Mouse (Mus musculus): Measurements from ENCODE around the gene Mapk8ip3.

The Mapk8ip3 gene

GRCm38 (mm10) chr17:24900014-24900413 is 36.8 kb downstream of the Mapk8ip3 start:
- no peak for DNase-seq

- no peak for DNase-seq
These were observed 37.6 kb downstream of the Mapk8ip3 start for GRCm38 (mm10) chr17:24899153-24899552.

GRCm38 (mm10) chr17:24898041-24898854 is 38.5 kb downstream of the Mapk8ip3 start:
- DNase-seq = no peak

- no peak for DNase-seq
These were observed 39.2 kb downstream of the Mapk8ip3 start for GRCm38 (mm10) chr17:24897600-24897999.

GRCm38 (mm10) chr17:24896993-24897269 is 39.8 kb downstream of the Mapk8ip3 start:
- DNase-seq = no peak

GRCm38 (mm10) chr17:24896241-24896992 is 40.4 kb downstream of the Mapk8ip3 start, which contains the start of gene Nme3:
Gene Nme3, plus strand, starts transcription at chr17:24896500.
- peak; percentile 83 for DNase-seq

- no peak for DNase-seq
These were observed 41.1 kb downstream of the Mapk8ip3 start for GRCm38 (mm10) chr17:24895571-24896240.

- peak; percentile 88 for DNase-seq
These were observed 41.7 kb downstream of the Mapk8ip3 start, which contains the start of the genes Eme2 and Mrps34 for GRCm38 (mm10) chr17:24894995-24895547. Gene Eme2, minus strand, starts transcription at chr17:24895087. Gene Mrps34, plus strand, starts transcription at chr17:24895116.

GRCm38 (mm10) chr17:24894061-24894994 is 42.4 kb downstream of the Mapk8ip3 start:
- no peak for DNase-seq

GRCm38 (mm10) chr17:24893276-24893675 is 43.5 kb downstream of the Mapk8ip3 start:
- DNase-seq = no peak

GRCm38 (mm10) chr17:24892785-24893184 is 44.0 kb downstream of the Mapk8ip3 start:
- DNase-seq = no peak

- DNase-seq = no peak
These were observed 45.5 kb downstream of the Mapk8ip3 start for GRCm38 (mm10) chr17:24891321-24891720.

GRCm38 (mm10) chr17:24890151-24891092 is 46.4 kb downstream of the Mapk8ip3 start:
- DNase-seq = no peak

- no peak for DNase-seq
These were observed 47.9 kb downstream of the Mapk8ip3 start for GRCm38 (mm10) chr17:24888862-24889261.

GRCm38 (mm10) chr17:24887291-24888080 is 49.3 kb downstream of the Mapk8ip3 start:
- no peak for DNase-seq

- DNase-seq = no peak
These were observed 49.9 kb downstream of the Mapk8ip3 start for GRCm38 (mm10) chr17:24886932-24887271.

GRCm38 (mm10) chr17:24886134-24886931 is 50.4 kb downstream of the Mapk8ip3 start, which contains the start of the genes Nubp2 and Spsb3:
Gene Nubp2, minus strand, starts transcription at chr17:24886349.
Gene Spsb3, plus strand, starts transcription at chr17:24886643.
- peak; percentile 100 for DNase-seq

GRCm38 (mm10) chr17:24885356-24886133 is 51.2 kb downstream of the Mapk8ip3 start:
- DNase-seq = no peak
